Mouse (Mus musculus) olfactory bulb, adult 2 months (tissue): ENCODE measurements around the gene Cngb1. TPM values are rescaled to one million over a fixed set of nuclear protein-coding genes. Genes with fewer than 3 reads are reported as not detected.
"Not testable (repeated sequence)": the region's sequence is repeated elsewhere in the genome, so short reads cannot be mapped to it uniquely, and the experiment has no call there.

Experiments
- H3K27ac ChIP-seq: fragments of 200-500 bp; 2 replicates; pipeline ENCODE4 v1.5.1; 2012; ENCODE audit warnings: low read depth, low read length; ENCODE audit not compliant: insufficient read depth
- H3K4me1 ChIP-seq: fragments of 200-500 bp; 2 replicates; pipeline ENCODE4 v1.6.1; 2012; ENCODE audit warnings: low read length; ENCODE audit not compliant: control insufficient read depth, insufficient read depth
- H3K4me3 ChIP-seq: fragments of 200-500 bp; 2 replicates; pipeline ENCODE4 v1.5.1; 2012; ENCODE audit warnings: mild to moderate bottlenecking, low read depth, low read length, moderate library complexity; ENCODE audit not compliant: insufficient read depth
- CTCF ChIP-seq: fragments of 200-500 bp; IDR thresholded peaks from 2 replicates; pipeline ENCODE4 v1.5.1; 2012; ENCODE audit warnings: low read depth, mild to moderate bottlenecking, low read length, moderate library complexity; ENCODE audit not compliant: insufficient read depth
- POLR2A ChIP-seq: fragments of 200-500 bp; IDR thresholded peaks from 2 replicates; pipeline ENCODE4 v1.6.1; 2012; ENCODE audit warnings: mild to moderate bottlenecking, low read depth, low read length, moderate library complexity; ENCODE audit not compliant: insufficient read depth
- WGBS: fragments of 180-500 bp; shearing (Covaris S2); methylation state at CpG from one replicate; pipeline ENCODE4 v1.1.7; 2018; 5-methylcytosine and 5-hydroxymethylcytosine counted together
- polyA plus RNA-seq: library from polyadenylated mRNA; stranded (reverse); fragments of >200 nt; gene quantifications from 2 replicates; pipeline ENCODE4 v1.2.4, GENCODE M21; 2012; ENCODE audit warnings: low replicate concordance; ENCODE audit not compliant: missing spikeins, insufficient read depth, insufficient read length

Gene Cngb1
- polyA plus RNA-seq, 1 experiment = not detected

- Histone ChIP-seq H3K4me3 (no peak overlapping the region), H3K4me1 (peaks cover 9% of the 10 kb centered on the region), H3K27ac (no peak overlapping the region)
- WGBS = 37% methylated on average over 12 of the region's 12 CpGs
- no peak for TF ChIP-seq CTCF
- no peak for TF ChIP-seq POLR2A
Observed at GRCm38 (mm10) chr8:95242826-95243571, 63.4 kb downstream of the Cngb1 start.

GRCm38 (mm10) chr8:95242099-95242825 lies 64.1 kb downstream of the Cngb1 start:
- peaks cover 9% of the 10 kb centered on the region for H3K4me1 ChIP-seq
- 92% methylated on average over 26 of the region's 26 CpGs for WGBS
- TF ChIP-seq CTCF = no peak
- H3K27ac ChIP-seq = no peak overlapping the region
- no peak overlapping the region for H3K4me3 ChIP-seq

- WGBS = 6% methylated on average over 3 of the region's 3 CpGs
- TF ChIP-seq POLR2A = no peak
- TF ChIP-seq CTCF = 0 out of 2 replicates have a peak, but pooled peaks have one; percentile 16
- H3K27ac ChIP-seq = no peak overlapping the region
- no peak overlapping the region for H3K4me3 ChIP-seq
- H3K4me1 ChIP-seq = no peaks in the 10 kb centered on the region
Observed at GRCm38 (mm10) chr8:95235683-95236082, 70.7 kb downstream of the Cngb1 start.

GRCm38 (mm10) chr8:95230086-95230485 lies 76.3 kb downstream of the Cngb1 start:
- H3K27ac ChIP-seq, H3K4me1 ChIP-seq, H3K4me3 ChIP-seq: not testable (repeated sequence)
- WGBS = 95% methylated on average over 9 of the region's 9 CpGs

- TF ChIP-seq CTCF (no peak), POLR2A (no peak)
- H3K4me3 ChIP-seq = no peak overlapping the region
- 66% methylated on average over 2 of the region's 2 CpGs for WGBS
Observed at GRCm38 (mm10) chr8:95227151-95227468, 79.3 kb downstream of the Cngb1 start.

GRCm38 (mm10) chr8:95226251-95227150 lies 79.9 kb downstream of the Cngb1 start:
- no peaks in the 10 kb centered on the region for H3K4me1 ChIP-seq
- TF ChIP-seq POLR2A = no peak
- TF ChIP-seq CTCF = no peak
- WGBS = 60% methylated on average over 7 of the region's 7 CpGs
- H3K4me3 ChIP-seq = no peak overlapping the region
- no peak overlapping the region for H3K27ac ChIP-seq

More at GRCm38 (mm10) chr8:95227151-95227468, 79.3 kb downstream of the Cngb1 start:
- Histone ChIP-seq H3K4me1 (no peaks in the 10 kb centered on the region), H3K27ac (no peak overlapping the region)

- H3K4me1 ChIP-seq = peaks cover 5% of the 10 kb centered on the region
- no peak overlapping the region for H3K27ac ChIP-seq
- no peak for TF ChIP-seq CTCF
- TF ChIP-seq POLR2A = no peak
- H3K4me3 ChIP-seq = no peak overlapping the region
- WGBS = 95% methylated on average over 5 of the region's 5 CpGs
Observed at GRCm38 (mm10) chr8:95223969-95224368, 82.4 kb downstream of the Cngb1 start.

- TF ChIP-seq POLR2A (no peak), CTCF (no peak)
- Histone ChIP-seq H3K4me3 (no peak overlapping the region), H3K27ac (no peak overlapping the region), H3K4me1 (peaks cover 5% of the 10 kb centered on the region)
- 38% methylated on average over 2 of the region's 2 CpGs for WGBS
Observed at GRCm38 (mm10) chr8:95221045-95221444, 85.3 kb downstream of the Cngb1 start.

GRCm38 (mm10) chr8:95220571-95220998 lies 85.8 kb downstream of the Cngb1 start:
- TF ChIP-seq CTCF (no peak), POLR2A (no peak)
- no peak overlapping the region for H3K4me3 ChIP-seq
- no peak overlapping the region for H3K27ac ChIP-seq
- 68% methylated on average over 7 of the region's 7 CpGs for WGBS
- H3K4me1 ChIP-seq = peaks cover 5% of the 10 kb centered on the region
